Mouse (Mus musculus): Measurements from ENCODE around the gene Thada. TPM values are rescaled to one million over a fixed set of nuclear protein-coding genes. Genes with fewer than 3 reads are reported as not detected.
A peak's percentile ranks its signal among the peaks of the same experiment; 100 is the strongest.

The Thada gene
- polyA plus RNA-seq, 1 experiment from 2014 or later = 6.6 TPM

DNA sequence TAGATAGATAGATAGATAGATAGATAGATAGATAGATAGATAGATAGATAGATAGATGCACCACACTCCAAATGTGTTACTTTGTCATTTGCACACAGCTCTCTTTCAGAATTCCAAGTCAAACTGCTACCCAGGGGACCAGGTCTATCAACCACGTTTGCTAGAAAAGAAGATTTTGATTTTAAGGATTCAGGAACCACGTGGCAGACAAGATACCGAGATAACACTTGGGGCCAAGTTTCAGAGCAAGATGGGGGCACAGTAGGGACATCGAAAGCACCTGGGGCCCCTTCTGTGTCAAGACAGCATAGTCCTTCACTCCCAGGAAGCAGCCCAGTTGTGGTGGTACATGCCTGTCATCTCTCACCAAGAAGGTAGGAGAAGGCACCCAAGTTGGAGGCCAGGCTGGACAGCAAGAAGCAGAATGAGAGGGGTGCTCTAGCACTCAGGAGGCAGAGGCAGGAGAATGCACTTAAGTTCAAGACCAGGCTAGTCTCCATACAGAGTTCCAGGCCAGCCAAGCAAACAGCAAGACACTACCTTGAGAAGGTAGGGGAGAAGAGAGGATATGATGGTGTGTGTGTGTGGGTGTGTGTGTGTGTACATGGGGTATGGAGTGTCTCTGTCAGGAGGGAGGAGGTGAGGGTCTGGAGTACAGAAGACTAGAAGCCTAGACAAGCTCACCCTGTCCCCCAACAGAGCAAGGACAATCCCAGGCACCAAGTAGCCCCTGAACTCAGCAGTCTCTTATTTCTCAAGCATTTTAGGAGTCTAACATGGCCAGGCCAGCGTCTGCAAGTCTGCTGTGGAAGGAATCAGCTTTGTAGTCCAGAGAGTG lies 321.0 kb downstream of the Thada start:
- Histone ChIP-seq H3K9me3 (no peaks in the 10 kb centered on the region), H3K27me3 (no peaks in the 10 kb centered on the region), H3K9ac (no peak overlapping the region), H3K4me1 (replicated peaks) (peaks cover 14% of the 10 kb centered on the region), H3K36me3 (no peaks in the 10 kb centered on the region), H3K27ac (replicated peaks) (no peak overlapping the region), H3K4me3 (no peak overlapping the region), H3K4me2 (no peak overlapping the region)
- ATAC-seq (ENCODE audit: low FRiP score, low read depth) = no peak
- WGBS = 82% methylated on average over 5 of the region's 5 CpGs

DNA sequence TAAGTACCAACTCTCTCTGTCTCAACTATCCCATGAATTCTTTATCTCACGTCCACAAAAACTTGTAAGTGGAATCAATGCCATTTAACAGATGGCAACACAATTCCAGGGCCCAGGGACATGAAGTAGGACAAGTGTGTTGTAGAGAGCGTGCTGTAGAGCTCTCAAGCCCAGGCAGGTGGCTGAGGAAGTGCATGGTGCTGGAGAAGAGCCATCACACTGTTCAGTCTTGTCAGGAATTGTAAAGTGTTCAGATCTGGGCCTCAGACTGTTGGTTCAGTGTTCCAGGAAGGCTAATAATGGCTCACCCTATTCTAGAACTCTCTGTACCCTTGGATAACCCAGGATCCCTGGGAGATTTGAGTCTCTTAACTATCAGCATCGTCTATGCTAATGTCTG lies 321.9 kb downstream of the Thada start:
- H3K27ac ChIP-seq (replicated peaks) = no peak overlapping the region
- H3K36me3 ChIP-seq = no peaks in the 10 kb centered on the region
- no peaks in the 10 kb centered on the region for H3K9me3 ChIP-seq
- no peaks in the 10 kb centered on the region for H3K27me3 ChIP-seq
- H3K9ac ChIP-seq = no peak overlapping the region
- no peak overlapping the region for H3K4me2 ChIP-seq
- ATAC-seq (ENCODE audit: low FRiP score, low read depth) = no peak
- WGBS = 91% methylated on average over 3 of the region's 3 CpGs
- no peak overlapping the region for H3K4me3 ChIP-seq
- H3K4me1 ChIP-seq (replicated peaks) = peaks cover 12% of the 10 kb centered on the region

DNA sequence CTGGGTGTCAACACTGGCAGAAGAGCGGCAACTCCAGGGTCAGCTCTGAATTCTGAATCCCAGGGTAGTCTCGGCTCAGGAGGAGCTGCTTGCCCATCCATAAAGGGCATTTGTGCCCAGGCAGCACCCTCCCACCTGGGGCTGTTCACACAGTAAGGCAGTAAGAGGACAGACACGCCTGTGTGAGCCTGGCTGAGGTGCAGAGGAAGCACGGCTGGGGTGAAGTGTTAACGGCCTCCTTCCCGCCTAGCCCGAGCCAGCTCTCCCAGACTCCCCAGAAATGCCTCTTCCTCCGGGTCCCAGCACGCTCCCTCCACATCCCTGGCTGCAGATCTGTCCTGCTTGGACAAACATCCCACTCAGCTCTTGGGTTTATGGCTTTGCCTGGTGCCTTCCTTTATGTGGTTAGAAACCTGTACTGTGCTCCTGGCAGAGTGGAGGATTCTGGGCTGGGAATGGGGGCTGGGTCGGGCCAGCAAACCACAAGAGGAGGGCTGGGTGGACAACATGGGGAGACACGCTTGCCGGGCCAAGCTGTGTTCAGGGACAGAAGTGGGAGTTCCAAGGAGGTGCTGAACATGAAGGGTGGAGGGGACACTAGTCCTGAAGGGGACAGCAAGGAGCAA lies 322.7 kb downstream of the Thada start:
- Histone ChIP-seq H3K27me3 (no peaks in the 10 kb centered on the region), H3K36me3 (no peaks in the 10 kb centered on the region), H3K9me3 (no peaks in the 10 kb centered on the region), H3K4me2 (no peak overlapping the region), H3K4me1 (replicated peaks) (peaks cover 4% of the 10 kb centered on the region), H3K9ac (no peak overlapping the region), H3K4me3 (no peak overlapping the region), H3K27ac (replicated peaks) (no peak overlapping the region)
- 63% methylated on average over 12 of the region's 12 CpGs for WGBS
- no peak for ATAC-seq (ENCODE audit: low FRiP score, low read depth)

DNA sequence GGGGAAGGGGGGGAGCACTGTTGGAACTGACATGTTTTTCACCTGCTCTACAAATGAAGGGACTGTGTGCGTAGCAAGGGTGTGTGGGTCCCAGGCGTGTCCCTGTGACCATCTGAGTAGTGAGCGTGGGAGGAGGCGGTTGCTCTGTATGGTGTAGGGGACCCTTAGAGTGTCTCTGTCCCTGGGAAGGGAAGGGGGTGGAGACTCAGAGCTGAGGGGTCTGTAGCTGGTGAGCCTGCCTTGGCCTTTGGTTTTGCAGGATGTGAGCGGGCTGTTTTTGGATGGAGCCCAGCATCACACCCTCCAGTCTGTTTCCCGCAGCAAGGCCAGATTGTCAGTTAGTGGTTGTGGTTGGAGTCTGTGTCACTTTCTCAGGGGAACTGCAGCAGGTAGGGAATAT lies 324.3 kb downstream of the Thada start:
- H3K4me2 ChIP-seq = no peak overlapping the region
- no peaks in the 10 kb centered on the region for H3K36me3 ChIP-seq
- ATAC-seq (ENCODE audit: low FRiP score, low read depth) = 0 out of 2 replicates have a peak, but pooled peaks have one; percentile 40
- peaks cover 3% of the 10 kb centered on the region; the same call in 1 of the 2 replicates for H3K4me1 ChIP-seq (replicated peaks)
- 85% methylated on average over 6 of the region's 6 CpGs for WGBS
- no peaks in the 10 kb centered on the region for H3K9me3 ChIP-seq
- no peak overlapping the region for H3K9ac ChIP-seq
- H3K4me3 ChIP-seq = no peak overlapping the region
- no peaks in the 10 kb centered on the region for H3K27me3 ChIP-seq
- H3K27ac ChIP-seq (replicated peaks) = no peak overlapping the region

DNA sequence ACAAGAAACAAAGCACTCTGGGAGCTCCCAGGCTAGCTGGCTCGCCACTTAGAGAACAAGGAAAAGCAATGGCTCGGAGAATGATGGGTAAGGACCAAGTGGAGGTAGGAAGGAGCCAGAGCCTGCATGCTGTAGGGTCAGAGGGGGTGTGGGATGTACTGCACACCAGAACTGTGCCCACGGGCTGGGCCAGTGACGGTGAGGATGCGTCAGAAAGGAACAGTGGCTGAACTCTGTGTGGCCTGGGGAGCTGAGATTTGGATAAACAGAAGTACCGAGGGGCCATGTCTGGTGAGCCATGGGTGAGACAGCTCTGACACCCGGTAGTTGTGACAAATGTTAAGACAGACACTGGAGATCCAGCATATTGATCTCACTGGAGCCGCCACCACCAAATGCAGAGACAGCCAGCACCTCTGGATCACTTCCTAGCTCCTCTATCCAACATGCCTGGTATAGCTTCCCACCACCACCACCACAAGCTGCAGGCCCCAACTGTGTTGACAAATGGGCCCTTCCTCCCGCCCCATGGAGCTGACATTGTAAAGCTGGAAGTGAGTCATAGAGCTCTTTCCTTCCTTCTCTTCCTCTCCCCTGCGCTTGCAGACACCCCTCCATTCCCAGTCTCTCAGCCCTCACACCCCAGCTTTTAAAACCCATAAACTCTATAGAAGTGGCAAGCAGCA lies 325.0 kb downstream of the Thada start:
- no peak for ATAC-seq (ENCODE audit: low FRiP score, low read depth)
- no peak overlapping the region for H3K9ac ChIP-seq
- H3K27ac ChIP-seq (replicated peaks) = no peak overlapping the region
- no peak overlapping the region for H3K4me2 ChIP-seq
- 80% methylated on average over 10 of the region's 10 CpGs for WGBS
- H3K4me1 ChIP-seq (replicated peaks) = no peaks in the 10 kb centered on the region; the same call in 1 of the 2 replicates
- no peak overlapping the region for H3K4me3 ChIP-seq
- H3K36me3 ChIP-seq = no peaks in the 10 kb centered on the region
- H3K9me3 ChIP-seq = no peaks in the 10 kb centered on the region
- H3K27me3 ChIP-seq = no peaks in the 10 kb centered on the region

Other genes starting within 250 kb of the Thada start
- gene Plekhh2, start 45.7 kb upstream of the Thada start, polyA plus RNA-seq (2015; fragmentation: Nextera tagmentation; extraction: Ambion mirVana) = 2.1 and 2.3 TPM in 2 replicates
- 33.9 and 36.7 TPM in 2 replicates for gene Dync2li1, start 160.3 kb upstream of the Thada start, polyA plus RNA-seq (2015; fragmentation: Nextera tagmentation; extraction: Ambion mirVana)
- 0.10 and 0.13 TPM in 2 replicates for gene Abcg8, start 210.1 kb upstream of the Thada start, polyA plus RNA-seq (2015; fragmentation: Nextera tagmentation; extraction: Ambion mirVana)
- 1.9 and 3.0 TPM in 2 replicates for gene Abcg5, start 216.8 kb upstream of the Thada start, polyA plus RNA-seq (2015; fragmentation: Nextera tagmentation; extraction: Ambion mirVana)